Mouse (Mus musculus) embryonic facial prominence, embryonic 13.5 days (tissue): ENCODE results near the gene Ifrd1. TPM values are rescaled to one million over a fixed set of nuclear protein-coding genes. Genes with fewer than 3 reads are reported as not detected.
"Not testable (repeated sequence)": the region's sequence is repeated elsewhere in the genome, so short reads cannot be mapped to it uniquely, and the experiment has no call there.

Source experiments
- ATAC-seq: fragments of 200-750 bp; cut with Nextera tagmentation; 2 replicates; pipeline ENCODE4 v1.8.0; 2017; ENCODE audit warnings: low read depth; ENCODE audit not compliant: insufficient number of reproducible peaks, insufficient read depth, low FRiP score, low TSS enrichment
- H3K27ac ChIP-seq: fragments of 300-500 bp; sonication (generic); 2 replicates; pipeline ENCODE4 v1.5.1; 2015; ENCODE audit warnings: moderate library complexity, mild to moderate bottlenecking, inconsistent platforms
- H3K27me3 ChIP-seq: fragments of 300-500 bp; sonication (generic); 2 replicates; pipeline ENCODE4 v1.6.1; 2015; ENCODE audit warnings: mild to moderate bottlenecking, inconsistent platforms
- H3K36me3 ChIP-seq: fragments of 300-500 bp; sonication (generic); 2 replicates; pipeline ENCODE4 v1.6.1; 2015; ENCODE audit warnings: mild to moderate bottlenecking, inconsistent platforms
- H3K4me1 ChIP-seq: fragments of 300-500 bp; sonication (generic); 2 replicates; pipeline ENCODE4 v1.6.1; 2015; ENCODE audit warnings: inconsistent platforms
- H3K4me2 ChIP-seq: fragments of 300-500 bp; sonication (generic); 2 replicates; pipeline ENCODE4 v1.6.1; 2015; ENCODE audit warnings: moderate library complexity, mild to moderate bottlenecking, inconsistent platforms
- H3K4me3 ChIP-seq: fragments of 300-500 bp; sonication (generic); 2 replicates; pipeline ENCODE4 v1.5.1; 2015; ENCODE audit warnings: mild to moderate bottlenecking, inconsistent platforms
- H3K9ac ChIP-seq: fragments of 300-500 bp; sonication (generic); 2 replicates; pipeline ENCODE4 v1.6.1; 2015; ENCODE audit warnings: mild to moderate bottlenecking, inconsistent platforms
- H3K9me3 ChIP-seq: fragments of 300-500 bp; sonication (generic); 2 replicates; pipeline ENCODE4 v1.6.1; 2016; ENCODE audit warnings: inconsistent platforms
- WGBS: fragments of 180-500 bp; shearing (Covaris S2); methylation state at CpG from one replicate; pipeline ENCODE4 v1.1.7; 2015; ENCODE audit warnings: mixed read lengths; 5-methylcytosine and 5-hydroxymethylcytosine counted together
- microRNA counts: library from miRNA; unstranded; fragments of <30 nt; microRNA quantifications from one replicate; lab custom pipeline; 2016
- microRNA-seq: library from miRNA; unstranded; fragments of <30 nt; microRNA quantifications from one replicate; pipeline ENCODE4, GENCODE M21; 2016
- polyA plus RNA-seq: library from polyadenylated mRNA; unstranded; fragments of >200 nt; fragmentation: Nextera tagmentation; extraction: Ambion mirVana; gene quantifications from 2 replicates; pipeline ENCODE4 v1.2.1, GENCODE M21; 2015

Gene Ifrd1
- polyA plus RNA-seq, 1 experiment from 2014 or later, result 121 TPM

- H3K4me3 ChIP-seq, result no peak overlapping the region
- no peak overlapping the region for H3K4me2 ChIP-seq
- no peaks in the 10 kb centered on the region for H3K4me1 ChIP-seq
- no peaks in the 10 kb centered on the region for H3K36me3 ChIP-seq
- ATAC-seq, result no peak
- no peak overlapping the region for H3K9ac ChIP-seq
- peaks cover 3% of the 10 kb centered on the region for H3K9me3 ChIP-seq
- WGBS, result 63% methylated on average over 6 of the region's 6 CpGs
- no peaks in the 10 kb centered on the region for H3K27me3 ChIP-seq
- no peak overlapping the region for H3K27ac ChIP-seq
These were observed 71.2 kb downstream of the Ifrd1 start for GRCm38 (mm10) chr12:40177089-40177488.

- no peak for ATAC-seq
- H3K4me2 ChIP-seq, result no peak overlapping the region
- H3K27me3 ChIP-seq, result no peaks in the 10 kb centered on the region
- H3K9ac ChIP-seq, result no peak overlapping the region
- 80% methylated on average over 2 of the region's 2 CpGs for whole genome bisulfite sequencing
- no peak overlapping the region for H3K4me3 ChIP-seq
- peaks cover 2% of the 10 kb centered on the region for H3K9me3 ChIP-seq
- no peaks in the 10 kb centered on the region for H3K4me1 ChIP-seq
- no peak overlapping the region for H3K27ac ChIP-seq
- H3K36me3 ChIP-seq, result no peaks in the 10 kb centered on the region
These were observed 72.1 kb downstream of the Ifrd1 start for GRCm38 (mm10) chr12:40176158-40176557.

- not testable (repeated sequence) for H3K4me1 ChIP-seq, H3K9me3 ChIP-seq, H3K27me3 ChIP-seq, H3K9ac ChIP-seq, H3K4me3 ChIP-seq, H3K36me3 ChIP-seq, H3K27ac ChIP-seq, ATAC-seq, H3K4me2 ChIP-seq
- WGBS, result 46% methylated on average over 1 of the region's 1 CpGs
These were observed 73.1 kb downstream of the Ifrd1 start for GRCm38 (mm10) chr12:40175171-40175570.

- Histone ChIP-seq H3K9me3 (no peaks in the 10 kb centered on the region), H3K4me2 (no peak overlapping the region), H3K27me3 (no peaks in the 10 kb centered on the region), H3K4me1 (no peaks in the 10 kb centered on the region), H3K4me3 (no peak overlapping the region), H3K27ac (no peak overlapping the region), H3K9ac (no peak overlapping the region), H3K36me3 (no peaks in the 10 kb centered on the region)
- 84% methylated on average over 2 of the region's 2 CpGs for WGBS
- no peak for ATAC-seq
These were observed 76.7 kb downstream of the Ifrd1 start for GRCm38 (mm10) chr12:40171637-40172036.

GRCm38 (mm10) chr12:40169675-40170074, 78.6 kb downstream of the Ifrd1 start:
- H3K27ac ChIP-seq, result no peak overlapping the region
- 97% methylated on average over 1 of the region's 1 CpGs for WGBS
- H3K4me3 ChIP-seq, result no peak overlapping the region
- no peaks in the 10 kb centered on the region for H3K36me3 ChIP-seq
- no peaks in the 10 kb centered on the region for H3K9me3 ChIP-seq
- H3K27me3 ChIP-seq, result no peaks in the 10 kb centered on the region
- no peaks in the 10 kb centered on the region for H3K4me1 ChIP-seq
- no peak for ATAC-seq
- no peak overlapping the region for H3K9ac ChIP-seq
- H3K4me2 ChIP-seq, result no peak overlapping the region

GRCm38 (mm10) chr12:40164621-40165020, 83.7 kb downstream of the Ifrd1 start:
- ATAC-seq, result peak; percentile 64; the same call in 1 of the 2 replicates
- Histone ChIP-seq H3K27me3 (no peaks in the 10 kb centered on the region), H3K4me2 (no peak overlapping the region), H3K36me3 (no peaks in the 10 kb centered on the region), H3K4me1 (no peaks in the 10 kb centered on the region), H3K9me3 (no peaks in the 10 kb centered on the region), H3K27ac (no peak overlapping the region), H3K4me3 (no peak overlapping the region), H3K9ac (no peak overlapping the region)
- 5% methylated on average over 2 of the region's 2 CpGs for WGBS

GRCm38 (mm10) chr12:40160777-40161176, 87.5 kb downstream of the Ifrd1 start:
- WGBS, result 70% methylated on average over 2 of the region's 2 CpGs
- H3K9ac ChIP-seq, result no peak overlapping the region
- H3K9me3 ChIP-seq, result no peaks in the 10 kb centered on the region
- no peak overlapping the region for H3K27ac ChIP-seq
- H3K36me3 ChIP-seq, result no peaks in the 10 kb centered on the region
- H3K27me3 ChIP-seq, result no peaks in the 10 kb centered on the region
- no peak overlapping the region for H3K4me3 ChIP-seq
- no peak overlapping the region for H3K4me2 ChIP-seq
- no peaks in the 10 kb centered on the region for H3K4me1 ChIP-seq
- ATAC-seq, result no peak

- Histone ChIP-seq H3K9ac (no peak overlapping the region), H3K9me3 (no peaks in the 10 kb centered on the region), H3K4me1 (peaks cover 6% of the 10 kb centered on the region; the same call in 1 of the 2 replicates), H3K4me3 (no peak overlapping the region), H3K27me3 (no peaks in the 10 kb centered on the region), H3K36me3 (no peaks in the 10 kb centered on the region), H3K27ac (no peak overlapping the region), H3K4me2 (no peak overlapping the region)
- ATAC-seq, result no peak
- WGBS, result 89% methylated on average over 6 of the region's 6 CpGs
These were observed 94.1 kb downstream of the Ifrd1 start for GRCm38 (mm10) chr12:40154188-40154587.

- ATAC-seq, result no peak
- H3K36me3 ChIP-seq, result no peaks in the 10 kb centered on the region
- no peak overlapping the region for H3K9ac ChIP-seq
- H3K27me3 ChIP-seq, result no peaks in the 10 kb centered on the region
- H3K27ac ChIP-seq, result peak overlapping the region; percentile 49
- peak overlapping the region; percentile 11; the same call in 1 of the 2 replicates for H3K4me2 ChIP-seq
- WGBS, result 35% methylated on average over 8 of the region's 8 CpGs
- peaks cover 6% of the 10 kb centered on the region; the same call in 1 of the 2 replicates for H3K4me1 ChIP-seq
- no peaks in the 10 kb centered on the region for H3K9me3 ChIP-seq
- no peak overlapping the region for H3K4me3 ChIP-seq
These were observed 95.8 kb downstream of the Ifrd1 start for GRCm38 (mm10) chr12:40152353-40153069.

MicroRNAs encoded within 50 kb of the gene (microRNA counts, 519-probe panel; counts per million panel counts)
- 236 counts per million, percentile 44 among the panel's probes with 10 or more counts for microRNA mmu-miR-1938 (lab: Ali Mortazavi, UCI)

Small RNAs within 50 kb of the gene (microRNA-seq; reads per million reads assigned to microRNA genes)
- gene Mir1938, result not detected

Other genes with a start within 250 kb of the Ifrd1 start
- gene Arl4a, start 210.5 kb downstream of the Ifrd1 start, polyA plus RNA-seq, result 48.4 and 49.4 TPM in 2 replicates
- 5.5 and 8.1 TPM in 2 replicates for gene Scin, start 114.3 kb downstream of the Ifrd1 start, polyA plus RNA-seq
- gene Lsmem1, start 49.0 kb downstream of the Ifrd1 start, polyA plus RNA-seq, result 0.22 TPM in 1 of 2 replicates, not detected in the other
- gene Zfp277, start 197.4 kb upstream of the Ifrd1 start, polyA plus RNA-seq, result 37.9 and 39.3 TPM in 2 replicates
- gene Dock4, start 197.4 kb upstream of the Ifrd1 start, polyA plus RNA-seq, result 19.2 and 19.9 TPM in 2 replicates